Mouse (Mus musculus): ENCODE data around the gene C1qtnf6. TPM values are rescaled to one million over a fixed set of nuclear protein-coding genes. Genes with fewer than 3 reads are reported as not detected.

C1qtnf6 gene
- polyA plus RNA-seq, 1 experiment = 8.1 TPM

- H3K27me3 ChIP-seq (ENCODE audit: control insufficient read depth, insufficient read depth, low read length) = no peaks in the 10 kb centered on the region
- TF ChIP-seq CTCF (IDR thresholded peaks at IDR 0.05; ENCODE audit: extremely low read depth, insufficient read length, insufficient replicate concordance, low read depth, low read length) (no peak), POLR2A (IDR thresholded peaks at IDR 0.05; ENCODE audit: low read depth, low read length) (no peak)
- no peaks in the 10 kb centered on the region for H3K36me3 ChIP-seq (ENCODE audit: control insufficient read depth, insufficient read depth, low read length)
- H3K4me3 ChIP-seq (ENCODE audit: low read depth, low read length) = no peak overlapping the region
- H3K27ac ChIP-seq (ENCODE audit: insufficient read depth, low read depth, low read length) = no peak overlapping the region
- H3K4me1 ChIP-seq (ENCODE audit: control insufficient read depth, insufficient read depth, insufficient read length, low read length) = no peaks in the 10 kb centered on the region
- WGBS = 81% methylated on average over 3 of the region's 3 CpGs
Observed at GRCm38 (mm10) chr15:78489248-78489647, 42.0 kb downstream of the C1qtnf6 start.

GRCm38 (mm10) chr15:78487066-78487465 lies 44.1 kb downstream of the C1qtnf6 start:
- 70% methylated on average over 4 of the region's 4 CpGs for WGBS
- Histone ChIP-seq H3K36me3 (ENCODE audit: control insufficient read depth, insufficient read depth, low read length) (no peaks in the 10 kb centered on the region), H3K27me3 (ENCODE audit: control insufficient read depth, insufficient read depth, low read length) (no peaks in the 10 kb centered on the region), H3K4me3 (ENCODE audit: low read depth, low read length) (no peak overlapping the region), H3K27ac (ENCODE audit: insufficient read depth, low read depth, low read length) (no peak overlapping the region), H3K4me1 (ENCODE audit: control insufficient read depth, insufficient read depth, insufficient read length, low read length) (no peaks in the 10 kb centered on the region)
- TF ChIP-seq CTCF (IDR thresholded peaks at IDR 0.05; ENCODE audit: extremely low read depth, insufficient read length, insufficient replicate concordance, low read depth, low read length) (no peak), POLR2A (IDR thresholded peaks at IDR 0.05; ENCODE audit: low read depth, low read length) (no peak)

- 87% methylated on average over 1 of the region's 1 CpGs for WGBS
- Histone ChIP-seq H3K27ac (ENCODE audit: insufficient read depth, low read depth, low read length) (no peak overlapping the region), H3K4me3 (ENCODE audit: low read depth, low read length) (no peak overlapping the region), H3K36me3 (ENCODE audit: control insufficient read depth, insufficient read depth, low read length) (no peaks in the 10 kb centered on the region), H3K4me1 (ENCODE audit: control insufficient read depth, insufficient read depth, insufficient read length, low read length) (no peaks in the 10 kb centered on the region), H3K27me3 (ENCODE audit: control insufficient read depth, insufficient read depth, low read length) (no peaks in the 10 kb centered on the region)
- no peak for TF ChIP-seq POLR2A (IDR thresholded peaks at IDR 0.05; ENCODE audit: low read depth, low read length)
- TF ChIP-seq CTCF (IDR thresholded peaks at IDR 0.05; ENCODE audit: extremely low read depth, insufficient read length, insufficient replicate concordance, low read depth, low read length) = no peak
Observed at GRCm38 (mm10) chr15:78486564-78486963, 44.7 kb downstream of the C1qtnf6 start.

DNA sequence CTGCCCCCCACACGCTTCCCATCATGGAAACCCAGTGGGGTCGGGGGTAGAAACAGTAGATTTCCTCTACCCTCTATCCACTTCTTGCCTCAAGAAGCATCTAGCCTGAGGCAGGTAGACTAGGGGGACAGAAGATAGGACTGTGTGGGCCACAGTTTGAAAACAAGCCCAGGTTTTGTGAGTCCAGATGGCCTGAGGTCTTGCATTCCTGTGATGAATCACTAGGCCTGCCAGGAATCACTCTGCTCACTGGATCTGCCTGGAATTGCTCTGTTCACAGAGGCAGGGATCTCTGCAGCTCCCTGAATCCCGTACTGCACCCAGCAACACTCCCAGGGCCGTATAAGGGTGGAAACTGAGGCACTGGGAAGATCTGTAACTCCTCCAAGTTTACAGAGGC lies 47.9 kb downstream of the C1qtnf6 start:
- WGBS = 71% methylated on average over 4 of the region's 4 CpGs
- H3K4me1 ChIP-seq (ENCODE audit: control insufficient read depth, insufficient read depth, insufficient read length, low read length) = no peaks in the 10 kb centered on the region
- H3K4me3 ChIP-seq (ENCODE audit: low read depth, low read length) = no peak overlapping the region
- no peaks in the 10 kb centered on the region for H3K27me3 ChIP-seq (ENCODE audit: control insufficient read depth, insufficient read depth, low read length)
- TF ChIP-seq CTCF (IDR thresholded peaks at IDR 0.05; ENCODE audit: extremely low read depth, insufficient read length, insufficient replicate concordance, low read depth, low read length) (no peak), POLR2A (IDR thresholded peaks at IDR 0.05; ENCODE audit: low read depth, low read length) (no peak)
- H3K36me3 ChIP-seq (ENCODE audit: control insufficient read depth, insufficient read depth, low read length) = no peaks in the 10 kb centered on the region
- H3K27ac ChIP-seq (ENCODE audit: insufficient read depth, low read depth, low read length) = no peak overlapping the region

GRCm38 (mm10) chr15:78482518-78482917 lies 48.7 kb downstream of the C1qtnf6 start:
- WGBS = 64% methylated on average over 3 of the region's 3 CpGs
- TF ChIP-seq POLR2A (IDR thresholded peaks at IDR 0.05; ENCODE audit: low read depth, low read length) = no peak
- TF ChIP-seq CTCF (IDR thresholded peaks at IDR 0.05; ENCODE audit: extremely low read depth, insufficient read length, insufficient replicate concordance, low read depth, low read length) = no peak

GRCm38 (mm10) chr15:78481448-78482000 lies 49.7 kb downstream of the C1qtnf6 start:
- Histone ChIP-seq H3K27me3 (ENCODE audit: control insufficient read depth, insufficient read depth, low read length) (no peaks in the 10 kb centered on the region), H3K27ac (ENCODE audit: insufficient read depth, low read depth, low read length) (no peak overlapping the region), H3K4me3 (ENCODE audit: low read depth, low read length) (no peak overlapping the region), H3K4me1 (ENCODE audit: control insufficient read depth, insufficient read depth, insufficient read length, low read length) (no peaks in the 10 kb centered on the region), H3K36me3 (ENCODE audit: control insufficient read depth, insufficient read depth, low read length) (no peaks in the 10 kb centered on the region)
- TF ChIP-seq POLR2A (IDR thresholded peaks at IDR 0.05; ENCODE audit: low read depth, low read length) (no peak), CTCF (IDR thresholded peaks at IDR 0.05; ENCODE audit: extremely low read depth, insufficient read length, insufficient replicate concordance, low read depth, low read length) (no peak)
- 47% methylated on average over 9 of the region's 9 CpGs for WGBS

More at GRCm38 (mm10) chr15:78482518-78482917, 48.7 kb downstream of the C1qtnf6 start:
- no peaks in the 10 kb centered on the region for H3K36me3 ChIP-seq (ENCODE audit: control insufficient read depth, insufficient read depth, low read length)
- H3K4me3 ChIP-seq (ENCODE audit: low read depth, low read length) = no peak overlapping the region
- no peak overlapping the region for H3K27ac ChIP-seq (ENCODE audit: insufficient read depth, low read depth, low read length)
- H3K27me3 ChIP-seq (ENCODE audit: control insufficient read depth, insufficient read depth, low read length) = no peaks in the 10 kb centered on the region
- H3K4me1 ChIP-seq (ENCODE audit: control insufficient read depth, insufficient read depth, insufficient read length, low read length) = no peaks in the 10 kb centered on the region

DNA sequence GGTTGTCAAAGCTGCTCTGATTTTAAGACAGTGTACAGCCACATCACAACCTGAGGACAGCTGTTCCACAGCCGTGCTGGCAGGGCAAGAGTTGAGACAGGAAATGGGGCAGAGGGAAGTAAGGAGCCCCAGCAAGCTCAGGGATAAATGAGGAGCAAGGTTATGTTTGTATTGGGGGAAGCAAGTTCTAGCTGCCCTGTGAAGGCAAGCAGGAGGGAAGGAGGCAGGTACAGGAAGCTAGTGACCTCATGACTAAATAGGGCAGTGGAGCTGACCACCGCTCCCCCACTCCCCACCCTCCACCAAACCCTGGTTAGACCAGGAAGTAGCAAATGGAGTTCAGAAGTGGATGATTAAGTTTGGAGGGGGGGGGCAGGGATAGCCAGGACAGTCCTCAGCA lies 50.2 kb downstream of the C1qtnf6 start:
- TF ChIP-seq POLR2A (IDR thresholded peaks at IDR 0.05; ENCODE audit: low read depth, low read length) = no peak
- no peak for TF ChIP-seq CTCF (IDR thresholded peaks at IDR 0.05; ENCODE audit: extremely low read depth, insufficient read length, insufficient replicate concordance, low read depth, low read length)
- no peaks in the 10 kb centered on the region for H3K4me1 ChIP-seq (ENCODE audit: control insufficient read depth, insufficient read depth, insufficient read length, low read length)
- H3K4me3 ChIP-seq (ENCODE audit: low read depth, low read length) = no peak overlapping the region
- H3K27ac ChIP-seq (ENCODE audit: insufficient read depth, low read depth, low read length) = no peak overlapping the region
- no peaks in the 10 kb centered on the region for H3K36me3 ChIP-seq (ENCODE audit: control insufficient read depth, insufficient read depth, low read length)
- no peaks in the 10 kb centered on the region for H3K27me3 ChIP-seq (ENCODE audit: control insufficient read depth, insufficient read depth, low read length)
- WGBS = 24% methylated on average over 2 of the region's 2 CpGs

All from small intestine, adult 2 months (tissue).